Comparison of ENCODE assay signal across 9 mouse cellular contexts in the genomic region with DNA sequence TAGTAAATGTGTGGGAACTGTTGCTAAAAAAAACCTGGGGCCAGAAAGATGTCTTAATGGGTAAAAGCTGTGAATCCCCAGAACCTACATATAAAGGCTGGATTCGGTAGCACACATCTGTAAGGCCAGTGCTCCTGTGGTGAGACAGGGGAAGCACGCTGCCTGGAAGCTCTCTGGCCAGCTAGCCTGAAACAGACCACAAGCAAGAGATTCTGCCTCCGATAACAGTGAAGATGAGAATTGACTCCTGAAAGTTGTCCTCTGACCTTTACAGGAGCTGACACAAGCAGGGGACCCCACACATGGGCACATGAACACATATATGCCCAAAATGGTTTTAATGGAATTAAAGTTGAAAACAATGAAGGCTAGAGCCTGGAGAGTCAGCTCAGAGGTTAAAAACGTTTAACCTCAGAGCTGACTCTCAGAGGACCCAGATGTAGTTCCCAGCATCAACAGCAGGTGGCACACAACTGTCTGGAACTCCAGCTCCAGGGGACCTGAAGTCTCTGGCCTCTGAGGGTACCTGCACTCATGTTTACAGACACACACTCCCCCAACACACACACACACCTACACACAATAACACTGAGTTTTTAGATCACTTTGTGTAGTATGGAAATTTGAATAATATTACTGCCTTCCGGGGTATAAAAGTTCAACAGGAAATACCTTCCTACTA. TPM values are rescaled to one million over a fixed set of nuclear protein-coding genes. Genes with fewer than 3 reads are reported as not detected.
DNase-seq lines count a peak whose midpoint lies in the region; ATAC-seq and TF ChIP-seq lines count a peak whose summit lies in the region.
"Had no signal": no experiment of that assay in that cellular context is flagged by ENCODE, and none has a peak within 500 bp of the region (broad histone marks: within the 10 kb centered on the region; RNA-seq: fewer than 3 reads in every experiment).

No protein-coding gene starts in this region.

- no peak overlapping the region for H3K4me3 ChIP-seq in intestine, embryonic 14.5 days (ENCODE audit: low read depth, low read length)
- no peak overlapping the region for H3K4me3 ChIP-seq in intestine, embryonic 16.5 days (ENCODE audit: low read length)
- no peak overlapping the region for H3K4me3 ChIP-seq in midbrain, embryonic 13.5 days (replicated peaks)
- no peak overlapping the region for H3K4me3 ChIP-seq in stomach, postnatal 0 days (ENCODE audit: low read depth, low read length)
- H3K4me3 ChIP-seq: embryonic facial prominence, embryonic 13.5 days had no signal

- no peak overlapping the region for H3K27ac ChIP-seq in intestine, embryonic 14.5 days (ENCODE audit: low read depth)
- no peak overlapping the region for H3K27ac ChIP-seq in intestine, embryonic 16.5 days (ENCODE audit: low read length)
- no peak overlapping the region for H3K27ac ChIP-seq in midbrain, embryonic 13.5 days
- no peak overlapping the region for H3K27ac ChIP-seq in stomach, postnatal 0 days (replicated peaks)
- H3K27ac ChIP-seq: embryonic facial prominence, embryonic 13.5 days had no signal

- peak; percentile 86 for TF ChIP-seq CTCF in stomach, postnatal 0 days (IDR thresholded peaks at IDR 0.05; ENCODE audit: low read depth)

- intact Hi-C loops in heart, postnatal 14 days (cut with DNase I), result loop anchor here (1.0 kb wide), 2 partner anchors 129 to 190 kb away; no protein-coding TSS in a partner anchor
- intact Hi-C loops in left cerebral cortex, postnatal 25 days (cut with DNase I), result loop anchor here (5.0 kb wide), 1 partner anchor 130 kb away; a partner anchor contains a TSS

- H3K4me2 ChIP-seq in intestine, embryonic 14.5 days (ENCODE audit: low read length), result no peak overlapping the region
- H3K4me2 ChIP-seq in intestine, embryonic 16.5 days (ENCODE audit: low read depth, low read length), result no peak overlapping the region
- no peak overlapping the region for H3K4me2 ChIP-seq in midbrain, embryonic 13.5 days (replicated peaks)
- no peak overlapping the region for H3K4me2 ChIP-seq in stomach, postnatal 0 days (replicated peaks; ENCODE audit: low read depth)
- H3K4me2 ChIP-seq: embryonic facial prominence, embryonic 13.5 days had no signal

- DNase-seq in intestine, embryonic 14.5 days (ENCODE audit: low spot score), result peak; percentile 92
- DNase-seq in adrenal gland, adult 2 months, result peak; percentile 70
- peak; percentile 87 for DNase-seq in embryo, embryonic 11 days
- peak; percentile 80 to 89 for DNase-seq in heart, postnatal 14 days
- peak; percentile 60 to 62 for DNase-seq in left cerebral cortex, postnatal 25 days (ENCODE audit: low spot score in 2 of 2)
- DNase-seq in stomach, postnatal 0 days (ENCODE audit: low spot score), result peak; percentile 74

- no peaks in the 10 kb centered on the region for H3K4me1 ChIP-seq in intestine, embryonic 14.5 days (replicated peaks; ENCODE audit: control insufficient read depth, insufficient read depth, low read length)
- H3K4me1 ChIP-seq in intestine, embryonic 16.5 days (ENCODE audit: control insufficient read depth, insufficient read depth, low read length), result peaks cover 6% of the 10 kb centered on the region; the same call in 1 of the 2 replicates
- H3K4me1 ChIP-seq in midbrain, embryonic 13.5 days (replicated peaks), result no peaks in the 10 kb centered on the region
- no peaks in the 10 kb centered on the region for H3K4me1 ChIP-seq in stomach, postnatal 0 days (replicated peaks; ENCODE audit: control insufficient read depth, insufficient read depth)

- ATAC-seq in intestine, embryonic 14.5 days (replicated peaks; ENCODE audit: low FRiP score, low TSS enrichment, low read depth), result no peak
- ATAC-seq in intestine, embryonic 16.5 days, result no peak; the same call in 1 of the 2 replicates
- ATAC-seq in midbrain, embryonic 13.5 days, result peak; percentile 65; the same call in 1 of the 2 replicates
- no peak for ATAC-seq in stomach, postnatal 0 days (ENCODE audit: low FRiP score, low TSS enrichment)

- H3K9me3 ChIP-seq in intestine, embryonic 14.5 days (ENCODE audit: control insufficient read depth, low read length), result no peaks in the 10 kb centered on the region
- H3K9me3 ChIP-seq in intestine, embryonic 16.5 days (ENCODE audit: control insufficient read depth, low read length), result no peaks in the 10 kb centered on the region
- no peaks in the 10 kb centered on the region for H3K9me3 ChIP-seq in midbrain, embryonic 13.5 days
- H3K9me3 ChIP-seq in stomach, postnatal 0 days (ENCODE audit: control insufficient read depth, low read length), result no peaks in the 10 kb centered on the region
- H3K9me3 ChIP-seq: embryonic facial prominence, embryonic 13.5 days had no signal

- no peak for TF ChIP-seq EP300 in stomach, postnatal 0 days (optimal IDR thresholded peaks at IDR 0.05)

- H3K27me3 ChIP-seq in intestine, embryonic 14.5 days (replicated peaks; ENCODE audit: control insufficient read depth, insufficient read depth, low read length), result no peaks in the 10 kb centered on the region
- no peaks in the 10 kb centered on the region for H3K27me3 ChIP-seq in intestine, embryonic 16.5 days (replicated peaks; ENCODE audit: control insufficient read depth, insufficient read depth, low read length)
- H3K27me3 ChIP-seq in midbrain, embryonic 13.5 days, result peaks cover 5% of the 10 kb centered on the region
- no peaks in the 10 kb centered on the region for H3K27me3 ChIP-seq in stomach, postnatal 0 days (ENCODE audit: control insufficient read depth, insufficient read depth, low read length)

- H3K36me3 ChIP-seq in intestine, embryonic 14.5 days (ENCODE audit: control insufficient read depth, insufficient read depth, low read length), result no peaks in the 10 kb centered on the region
- H3K36me3 ChIP-seq in intestine, embryonic 16.5 days (ENCODE audit: control insufficient read depth, insufficient read depth, low read length), result no peaks in the 10 kb centered on the region
- H3K36me3 ChIP-seq in midbrain, embryonic 13.5 days, result no peaks in the 10 kb centered on the region
- no peaks in the 10 kb centered on the region for H3K36me3 ChIP-seq in stomach, postnatal 0 days (ENCODE audit: control insufficient read depth, insufficient read depth, low read length)
- H3K36me3 ChIP-seq: embryonic facial prominence, embryonic 13.5 days had no signal

- H3K9ac ChIP-seq in intestine, embryonic 14.5 days (ENCODE audit: low read length), result no peak overlapping the region
- no peak overlapping the region for H3K9ac ChIP-seq in intestine, embryonic 16.5 days (ENCODE audit: low read depth, low read length)
- no peak overlapping the region for H3K9ac ChIP-seq in midbrain, embryonic 13.5 days (replicated peaks)
- no peak overlapping the region for H3K9ac ChIP-seq in stomach, postnatal 0 days (ENCODE audit: low read length)
- H3K9ac ChIP-seq: embryonic facial prominence, embryonic 13.5 days had no signal

- 48% methylated on average over 5 of the region's 5 CpGs for WGBS in intestine, embryonic 14.5 days
- 50% methylated on average over 5 of the region's 5 CpGs for WGBS in intestine, embryonic 16.5 days
- 48% methylated on average over 5 of the region's 5 CpGs for WGBS in midbrain, embryonic 13.5 days
- 58% methylated on average over 5 of the region's 5 CpGs for WGBS in stomach, postnatal 0 days

RNA-seq across cellular contexts. Expression of a gene that starts 45.8 kb away (rescaled TPM):
- 58.1 and 60.4 TPM in 2 replicates for polyA plus RNA-seq in intestine, embryonic 14.5 days (2014; fragmentation: Nextera tagmentation; extraction: Ambion mirVana)
- 57.0 and 57.5 TPM in 2 replicates for polyA plus RNA-seq in intestine, embryonic 16.5 days (2015; fragmentation: Nextera tagmentation; extraction: Ambion mirVana)
- 100 to 1,000 TPM in 1 of 2 experiments, 10 to 100 TPM in 1; 34.1 to 125 TPM for total RNA-seq in adrenal gland, adult 2 months (2021)
- polyA plus RNA-seq in adrenal gland, adult 2 months (2012; rRNA removed), result 58.3 and 115 TPM in 2 replicates
- 1 to 10 TPM; 6.9 to 8.5 TPM for total RNA-seq in heart, postnatal 14 days (2021)
- 100 to 1,000 TPM; 239 to 257 TPM for total RNA-seq in left cerebral cortex, postnatal 25 days (2021)
- polyA plus RNA-seq in midbrain, embryonic 13.5 days (2015; fragmentation: Nextera tagmentation; extraction: Ambion mirVana), result 165 and 177 TPM in 2 replicates
- polyA plus RNA-seq in stomach, postnatal 0 days (2015; fragmentation: Nextera tagmentation; extraction: Ambion mirVana), result 30.0 and 30.7 TPM in 2 replicates
